Mouse (Mus musculus): ENCODE measurements at regions not wholly inside any gene's neighbourhood (a gene's known extent, or its start where the extent isn't known, plus 50 kb on each side); places are given as distances from the start of the nearest gene placed in this dataset.
A peak's percentile ranks its signal among the peaks of the same experiment; 100 is the strongest.

GRCm38 (mm10) chr14:37296531-37296930, 161.5 kb upstream of the Ghitm start:
- DNase-seq (ENCODE audit: low spot score in 2 of 2) = no peak

GRCm38 (mm10) chr14:37292084-37292860, 157.2 kb upstream of the Ghitm start:
- DNase-seq (ENCODE audit: low spot score in 2 of 2) = no peak

- no peak for DNase-seq (ENCODE audit: low spot score in 2 of 2)
Measured at GRCm38 (mm10) chr14:37284391-37284790, 149.3 kb upstream of the Ghitm start.

GRCm38 (mm10) chr14:37279356-37279755, 144.3 kb upstream of the Ghitm start:
- no peak for DNase-seq (ENCODE audit: low spot score in 2 of 2)

GRCm38 (mm10) chr14:37276728-37277695, 141.9 kb upstream of the Ghitm start:
- peak in 1 of 2 experiments; percentile 29 for DNase-seq (ENCODE audit: low spot score in 2 of 2)

- no peak for DNase-seq (ENCODE audit: low spot score in 2 of 2)
Measured at GRCm38 (mm10) chr14:37272063-37272462, 137.0 kb upstream of the Ghitm start.

- no peak for DNase-seq (ENCODE audit: low spot score in 2 of 2)
Measured at GRCm38 (mm10) chr14:37271015-37271933, 136.2 kb upstream of the Ghitm start.

GRCm38 (mm10) chr14:37269920-37270319, 134.8 kb upstream of the Ghitm start:
- no peak for DNase-seq (ENCODE audit: low spot score in 2 of 2)

GRCm38 (mm10) chr14:37238632-37239032, 103.6 kb upstream of the Ghitm start:
- peak; percentile 40 to 42 for DNase-seq (ENCODE audit: low spot score in 2 of 2)

- no peak for DNase-seq (ENCODE audit: low spot score in 2 of 2)
Measured at GRCm38 (mm10) chr14:37237191-37237590, 102.1 kb upstream of the Ghitm start.

GRCm38 (mm10) chr14:37208256-37208655, 73.2 kb upstream of the Ghitm start:
- no peak for DNase-seq (ENCODE audit: low spot score in 2 of 2)

- no peak for DNase-seq (ENCODE audit: low spot score in 2 of 2)
Measured at GRCm38 (mm10) chr14:37189795-37190194, 54.7 kb upstream of the Ghitm start.

Data from adrenal gland, adult 18-20 months (tissue).